Mouse (Mus musculus) adrenal gland, adult 8-10 months (tissue): ENCODE measurements around the gene Bcl2. TPM values are rescaled to one million over a fixed set of nuclear protein-coding genes. Genes with fewer than 3 reads are reported as not detected.

Source experiments
- DNase-seq: peaks from one replicate; pipeline ENCODE4 v3.0.0; 2022
- total RNA-seq, 4 experiments: library from RNA; stranded (reverse); gene quantifications; 2 replicates each; pipeline ENCODE4 v1.2.4; 2022

Gene Bcl2
- total RNA-seq, 4 experiments from 2014 or later, result 5.8 to 7.7 (median 6.9) TPM

DNA sequence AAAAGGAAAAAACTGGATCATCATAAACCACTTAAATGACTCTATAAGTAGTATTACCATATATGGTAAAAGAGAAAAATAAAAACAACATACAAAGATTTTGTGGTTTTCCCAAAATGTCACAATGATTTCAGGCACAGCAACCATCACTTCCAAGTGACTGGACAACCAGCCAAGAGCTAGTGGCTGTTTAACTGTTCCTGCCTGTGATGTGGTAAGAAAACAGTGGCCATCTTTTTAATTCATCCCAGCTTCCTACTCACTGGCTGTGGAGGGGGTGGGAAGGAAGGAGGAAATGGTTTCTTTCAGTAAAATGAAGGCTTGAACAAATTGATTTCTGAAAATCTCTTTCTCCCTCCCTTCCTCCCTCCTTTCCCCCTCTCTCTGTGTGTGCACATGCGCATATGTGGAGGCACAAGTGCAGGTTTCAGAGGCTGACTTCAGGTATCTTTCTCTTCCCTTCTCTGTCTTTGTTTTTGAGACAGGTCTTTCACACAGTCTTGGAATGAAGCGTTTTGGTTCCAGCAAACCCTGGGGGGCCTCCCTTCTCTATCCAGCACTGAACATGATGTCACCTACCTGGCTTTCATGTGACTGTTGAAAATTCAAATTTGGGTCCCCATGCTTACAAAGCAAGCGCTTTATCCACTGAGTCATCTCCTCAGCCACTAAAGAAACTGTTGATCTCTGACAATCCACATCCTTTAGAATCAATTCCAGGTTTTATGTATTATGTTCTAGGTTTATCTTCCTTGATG, 93.7 kb downstream of the Bcl2 start:
- DNase-seq, result no peak

DNA sequence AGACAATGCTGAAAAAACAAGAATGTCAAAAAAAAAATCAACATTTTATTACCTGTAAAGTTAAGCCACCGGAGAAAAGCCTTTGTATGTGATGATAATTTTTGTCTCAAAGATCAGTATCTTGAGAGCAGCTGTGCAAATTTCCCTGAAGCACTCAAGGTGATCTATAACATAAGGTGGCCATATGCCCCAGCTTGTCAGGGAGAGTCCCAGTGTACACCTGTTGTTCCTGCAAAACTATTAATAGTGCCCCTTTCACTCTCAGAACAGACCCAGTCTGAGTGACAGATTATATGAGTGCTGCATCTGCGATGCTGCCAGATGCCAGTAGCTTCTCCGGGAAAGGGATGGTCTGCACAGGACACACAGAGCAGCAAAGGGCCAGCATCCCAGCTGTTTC, 95.3 kb downstream of the Bcl2 start:
- DNase-seq, result no peak

DNA sequence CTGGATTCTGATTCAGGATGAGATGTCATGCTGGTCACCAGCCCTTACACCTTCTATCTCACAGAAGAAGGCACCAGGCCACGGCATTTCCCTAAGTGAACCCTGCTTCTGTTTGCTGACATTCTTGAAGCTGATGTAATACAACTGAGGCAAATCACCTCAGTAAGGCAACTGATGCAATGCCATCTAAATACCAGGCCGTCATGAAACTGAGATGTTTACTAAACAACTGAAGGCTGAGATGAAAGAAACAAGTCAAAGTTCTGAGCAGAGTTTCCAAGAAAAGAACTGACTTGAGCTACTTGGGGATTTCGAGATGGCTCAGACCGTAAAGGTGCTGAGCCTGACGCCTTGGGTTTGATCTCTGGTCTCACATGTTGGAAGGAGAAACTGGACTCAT, 97.1 kb downstream of the Bcl2 start:
- no peak for DNase-seq

DNA sequence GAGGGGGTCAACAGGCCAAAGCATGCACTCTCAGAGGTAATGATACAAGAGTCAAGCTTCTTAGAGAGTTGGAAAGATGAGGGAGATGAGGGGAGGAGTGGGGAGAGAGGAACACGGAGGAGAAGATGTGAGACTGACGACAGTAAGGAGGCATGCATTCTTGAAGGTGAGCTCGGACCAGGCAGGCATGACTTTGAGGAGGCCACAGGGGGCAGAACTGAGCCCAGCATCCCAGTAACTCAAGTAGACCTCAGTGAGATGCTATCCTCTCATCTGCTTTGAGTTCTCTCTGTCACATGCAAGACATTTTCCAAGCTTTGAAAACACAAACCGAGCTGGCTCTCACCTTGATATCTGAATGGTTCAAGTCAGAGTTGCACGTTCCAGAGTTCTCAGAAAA, 100.7 kb downstream of the Bcl2 start:
- no peak for DNase-seq

DNA sequence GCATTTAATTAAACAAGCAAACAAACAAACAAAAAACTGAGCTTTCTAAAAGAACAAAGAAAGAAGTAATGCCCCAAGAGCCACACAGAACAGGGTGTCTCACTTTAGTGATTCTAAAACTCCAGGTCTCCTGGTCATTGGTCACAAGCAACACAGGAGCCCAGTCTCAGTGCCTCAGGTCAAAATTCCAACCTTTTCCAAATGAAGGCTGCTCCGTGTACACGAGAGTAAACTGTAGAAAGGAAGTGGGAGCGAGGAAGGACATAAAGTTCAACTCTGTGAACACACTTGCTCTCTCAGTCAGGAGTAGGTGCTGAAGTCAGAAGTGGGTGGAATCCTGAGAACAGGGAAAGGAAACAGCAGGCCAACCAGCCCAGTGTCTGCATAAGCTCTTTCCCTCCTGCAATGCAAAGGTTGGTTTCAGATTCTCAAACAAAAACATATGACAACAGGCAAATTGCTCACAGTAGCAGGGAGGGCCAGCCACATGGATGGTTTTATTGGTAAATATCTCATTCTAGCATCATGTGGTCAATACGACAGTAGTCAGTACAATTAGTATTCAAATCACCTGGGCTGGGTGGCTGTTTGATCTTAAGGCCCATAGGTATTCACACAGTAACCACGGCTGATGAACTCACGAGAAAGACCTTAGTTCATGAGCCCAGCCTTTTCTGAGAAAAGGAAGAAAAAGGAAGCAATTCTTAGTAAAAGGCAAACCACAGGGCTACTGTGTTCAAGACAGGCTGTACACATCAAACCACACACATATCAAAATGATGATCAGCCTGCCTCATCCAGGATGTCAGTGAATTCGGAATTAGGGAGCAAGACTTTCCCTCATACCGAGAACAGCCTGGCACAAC, 101.7 kb downstream of the Bcl2 start:
- no peak for DNase-seq

DNA sequence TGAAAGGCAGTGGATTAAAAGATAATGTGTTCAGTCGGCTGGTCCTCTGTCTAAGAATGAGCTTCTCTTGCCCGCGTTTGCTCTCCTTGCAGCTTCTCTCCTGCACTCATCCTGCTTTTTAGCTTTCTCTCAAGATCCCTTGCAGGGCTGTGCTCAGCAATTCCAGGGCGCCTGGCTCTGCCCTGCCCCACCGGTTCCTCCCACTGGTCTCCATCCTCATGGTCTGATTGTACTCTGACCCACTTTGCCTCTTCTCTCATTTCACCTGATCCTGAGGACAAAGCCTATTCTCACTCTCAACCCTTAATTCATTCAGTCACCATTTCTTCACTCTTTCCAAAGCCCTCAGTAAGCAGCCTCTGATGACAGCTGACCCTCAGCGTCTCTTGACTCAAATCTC, 102.8 kb downstream of the Bcl2 start:
- DNase-seq, result no peak

DNA sequence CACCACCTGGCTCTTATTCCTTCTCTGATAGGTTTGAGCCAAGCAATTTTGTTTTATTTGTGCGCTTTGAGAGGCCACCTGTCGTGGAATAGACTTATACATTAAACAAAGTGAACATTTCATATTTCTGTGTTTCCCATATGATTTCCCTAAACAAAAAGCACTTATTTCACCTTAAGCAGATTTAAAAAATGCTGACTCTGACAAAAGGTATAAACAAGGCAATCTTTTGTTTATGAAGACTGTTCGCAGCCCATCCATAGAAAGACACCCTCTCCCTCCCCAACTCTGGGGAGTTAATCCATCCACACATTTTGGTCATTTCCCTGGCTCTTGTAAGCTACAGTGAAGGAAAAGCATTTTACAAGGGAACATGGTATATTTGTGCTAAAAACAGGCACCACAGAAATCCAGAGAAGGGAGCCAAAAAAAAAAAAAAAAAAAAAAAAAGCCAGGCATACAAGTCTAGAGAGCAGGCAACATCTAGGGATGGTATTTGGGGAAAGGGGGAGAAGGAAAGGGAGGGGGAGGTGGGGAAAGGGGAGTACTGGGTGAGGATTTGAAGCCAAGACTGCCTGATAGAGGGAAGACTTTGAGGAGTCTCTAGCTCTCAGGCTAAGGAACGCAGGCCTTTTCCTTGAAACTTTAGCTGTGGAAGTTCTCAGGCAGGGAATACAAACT, 105.8 kb downstream of the Bcl2 start:
- DNase-seq, result no peak

DNA sequence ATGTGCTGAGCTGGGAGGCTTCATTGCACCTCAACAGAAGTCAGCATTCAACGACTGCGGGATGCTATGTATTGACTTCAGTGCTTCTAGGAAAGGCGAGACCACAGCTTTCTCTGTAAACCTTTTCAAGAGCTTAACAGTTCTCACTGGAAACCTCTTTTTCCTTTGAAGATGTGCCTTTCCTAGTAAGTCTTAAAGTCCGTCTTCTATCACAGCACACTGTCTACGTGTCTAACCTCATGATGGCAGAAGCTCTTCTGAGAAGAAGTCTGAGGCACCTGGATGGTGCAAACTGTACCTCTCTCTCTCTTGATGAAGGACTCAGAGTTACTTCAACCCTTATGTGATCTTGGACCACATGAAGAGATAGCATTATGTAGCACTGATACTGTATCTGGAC, 107.1 kb downstream of the Bcl2 start:
- no peak for DNase-seq

DNA sequence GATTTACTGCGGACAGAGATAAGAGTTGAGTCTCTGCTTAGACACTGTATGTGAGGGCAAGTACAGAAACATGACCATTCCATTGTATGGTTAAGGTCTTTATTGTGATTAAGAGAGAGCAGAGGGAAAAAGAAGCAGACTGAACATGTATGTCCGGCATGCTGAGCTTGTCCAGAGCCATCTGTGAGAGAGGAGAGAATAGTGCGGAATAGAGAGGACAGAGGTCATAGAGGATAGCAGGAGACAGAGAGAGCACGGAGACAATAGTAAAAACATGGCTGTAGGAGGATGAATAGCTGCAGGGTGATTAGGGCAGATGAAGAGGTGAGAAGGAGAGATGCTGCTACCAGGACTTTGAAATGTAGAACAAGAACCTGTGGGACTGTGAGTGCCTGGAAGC, 110.7 kb downstream of the Bcl2 start:
- DNase-seq, result no peak

DNA sequence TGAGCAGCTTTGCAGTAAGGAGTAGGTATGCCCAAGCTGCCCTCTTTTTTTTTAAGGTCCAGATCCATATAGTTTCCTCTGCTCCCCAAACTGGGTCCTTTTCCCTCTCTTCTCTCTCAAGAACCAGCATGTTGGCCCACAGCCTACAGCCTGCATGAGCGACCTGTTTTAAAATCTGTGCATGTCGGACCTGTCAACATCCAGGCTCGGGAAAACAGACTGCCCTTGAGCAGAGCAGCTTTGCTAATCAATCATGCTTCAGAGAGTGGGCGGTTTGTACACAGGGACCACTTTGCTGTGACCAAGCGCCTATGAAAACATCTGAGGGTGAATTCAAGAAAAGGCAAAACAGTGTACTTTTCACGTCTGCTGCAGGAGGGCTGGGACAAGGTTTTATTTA, 111.1 kb downstream of the Bcl2 start:
- DNase-seq, result peak; percentile 15

DNA sequence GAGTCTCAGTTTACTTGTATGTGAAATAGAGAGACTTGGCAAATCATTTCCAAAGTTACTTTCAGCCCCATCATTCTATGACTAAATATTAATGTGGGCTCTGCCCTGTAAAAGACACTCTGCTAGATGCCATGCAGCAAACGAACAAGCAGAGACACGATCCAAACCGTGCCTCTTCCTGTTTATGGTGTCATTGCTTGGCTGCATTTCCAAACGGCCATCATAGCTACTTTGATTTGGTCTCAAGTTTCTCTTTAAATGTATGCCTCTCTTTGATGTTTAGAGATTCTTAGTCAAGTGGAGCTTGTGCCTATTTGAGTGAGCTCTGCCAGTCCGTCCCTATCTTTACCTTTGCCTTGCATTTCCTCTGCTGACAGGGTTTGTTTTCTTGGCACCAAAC, 111.5 kb downstream of the Bcl2 start:
- no peak for DNase-seq

DNA sequence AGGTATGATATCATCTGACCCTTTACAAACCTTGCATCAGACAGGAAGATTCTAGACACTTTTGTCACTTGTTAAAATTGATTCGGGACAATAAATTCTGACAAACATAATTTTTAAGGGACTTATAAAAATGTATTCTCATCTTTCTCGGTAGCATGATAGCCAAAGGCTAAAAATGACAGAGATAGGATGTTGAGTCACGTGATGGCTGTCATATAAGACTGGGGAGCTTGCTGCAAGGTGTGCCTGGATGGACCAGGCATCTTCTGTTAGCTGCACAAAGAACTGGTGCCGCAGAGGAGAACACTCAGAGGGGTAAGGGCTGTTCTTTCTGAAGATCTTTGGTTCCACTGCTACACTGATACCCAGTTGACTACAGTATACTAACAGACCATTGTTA, 112.8 kb downstream of the Bcl2 start:
- DNase-seq, result no peak

DNA sequence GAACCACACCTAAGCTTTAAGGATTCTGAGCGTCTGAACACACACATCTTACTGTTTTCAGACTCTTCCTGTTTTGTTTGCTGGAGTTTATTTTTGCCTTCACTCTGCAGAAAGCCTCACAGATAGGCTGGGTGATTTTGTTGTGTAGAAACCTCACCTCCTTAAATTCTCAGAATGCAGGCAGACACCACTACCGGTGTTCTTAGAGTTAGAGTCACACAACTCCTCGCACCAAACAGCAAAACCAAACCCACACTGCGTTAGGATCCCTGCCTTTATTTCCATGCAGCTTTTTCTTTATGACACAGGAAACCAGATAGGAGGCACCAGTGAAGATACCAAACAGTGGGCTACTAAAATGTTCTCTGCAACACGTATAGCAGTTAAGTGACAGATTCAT, 113.2 kb downstream of the Bcl2 start:
- no peak for DNase-seq

DNA sequence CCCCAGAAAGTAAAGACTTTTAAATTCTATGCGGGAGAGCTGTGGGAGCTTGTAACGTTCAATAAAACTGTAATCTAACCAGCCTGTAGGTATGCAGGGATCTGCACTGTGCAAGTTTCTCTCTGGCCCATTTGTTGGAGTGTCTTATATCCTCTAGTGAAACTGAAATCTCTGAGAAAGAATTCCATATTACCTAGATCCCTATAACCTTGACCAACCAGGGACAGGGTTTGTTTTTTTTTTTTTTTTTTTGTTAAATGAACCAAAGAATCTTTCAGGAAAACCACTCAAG, 115.8 kb downstream of the Bcl2 start:
- DNase-seq, result no peak

DNA sequence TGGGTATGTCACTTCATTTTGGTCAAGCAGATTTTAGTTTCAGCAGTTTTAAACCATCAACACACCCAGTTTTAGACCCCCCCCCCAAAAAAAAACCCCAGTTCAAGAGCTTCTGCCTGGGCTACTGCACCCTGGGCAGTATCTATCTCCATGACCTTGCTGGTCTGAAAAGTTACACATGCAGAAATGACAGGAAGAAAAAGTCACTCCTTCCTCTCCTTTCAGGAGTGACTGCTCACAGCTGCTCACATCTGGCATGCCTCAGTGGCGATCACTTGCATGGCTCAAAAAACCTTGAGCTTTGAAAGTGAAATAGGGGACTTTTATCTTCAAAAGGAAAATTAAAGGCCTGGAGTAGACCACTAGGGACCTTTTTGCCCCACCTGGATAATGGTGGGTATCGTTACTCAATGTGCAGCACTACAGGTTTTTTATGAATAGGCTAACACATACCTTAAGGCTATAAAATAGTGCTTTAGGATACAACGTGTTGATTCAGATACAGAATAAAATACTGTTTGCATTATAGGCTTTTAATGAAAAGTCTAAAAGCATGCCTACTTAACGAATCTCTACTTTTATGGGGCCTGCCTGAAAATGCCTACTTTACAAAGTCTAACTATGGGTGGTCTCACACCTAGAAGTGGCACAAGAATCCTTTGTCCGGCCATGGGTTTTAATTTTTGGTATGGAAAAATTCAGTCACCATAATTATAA, 116.3 kb downstream of the Bcl2 start:
- DNase-seq, result no peak

DNA sequence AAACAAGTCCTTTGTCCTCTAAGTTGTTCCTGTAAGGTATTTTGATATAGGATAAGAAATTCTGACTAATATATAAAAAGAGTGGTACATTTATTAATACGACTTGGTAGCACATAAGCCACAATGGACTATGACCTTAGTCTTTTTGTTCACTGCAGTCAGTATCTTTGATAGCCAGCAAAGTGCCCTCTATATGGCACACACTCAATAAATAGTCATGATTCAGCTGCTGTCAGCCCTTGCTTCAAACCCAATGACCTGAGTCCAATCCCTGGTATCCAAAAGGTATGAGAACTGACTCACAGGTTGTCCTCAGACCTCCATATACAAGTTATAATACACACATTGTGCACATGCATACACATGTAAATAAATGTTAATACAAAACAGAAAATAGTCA, 117.7 kb downstream of the Bcl2 start:
- DNase-seq, result no peak

DNA sequence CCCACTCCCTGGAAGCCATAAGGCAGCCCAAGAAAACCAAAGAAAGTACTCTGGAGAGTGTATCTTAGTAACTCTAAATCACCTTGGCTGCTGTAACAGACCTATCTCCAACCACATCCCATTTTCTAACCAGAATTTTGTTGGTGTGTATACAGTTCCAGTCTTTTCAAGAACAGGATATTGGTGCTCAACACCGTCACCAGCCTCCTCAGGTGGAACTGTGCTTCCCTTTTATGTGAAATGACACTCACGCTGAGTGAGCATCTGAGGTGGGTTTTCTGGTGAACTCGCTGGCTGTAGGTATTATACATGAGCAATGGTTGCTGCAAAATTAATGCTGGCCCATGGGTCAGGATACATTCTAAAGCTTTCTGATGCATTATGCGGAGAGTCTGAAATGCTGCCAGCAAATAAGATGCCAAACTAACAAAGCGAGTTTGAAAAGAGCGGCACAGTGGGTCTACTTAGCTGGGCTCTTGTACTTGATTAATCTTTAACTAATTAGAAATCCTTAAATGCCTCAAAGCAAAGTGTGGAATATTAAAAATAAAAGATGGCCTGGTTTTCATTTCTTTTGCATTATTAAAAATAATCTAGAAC, 118.7 kb downstream of the Bcl2 start:
- DNase-seq, result no peak

DNA sequence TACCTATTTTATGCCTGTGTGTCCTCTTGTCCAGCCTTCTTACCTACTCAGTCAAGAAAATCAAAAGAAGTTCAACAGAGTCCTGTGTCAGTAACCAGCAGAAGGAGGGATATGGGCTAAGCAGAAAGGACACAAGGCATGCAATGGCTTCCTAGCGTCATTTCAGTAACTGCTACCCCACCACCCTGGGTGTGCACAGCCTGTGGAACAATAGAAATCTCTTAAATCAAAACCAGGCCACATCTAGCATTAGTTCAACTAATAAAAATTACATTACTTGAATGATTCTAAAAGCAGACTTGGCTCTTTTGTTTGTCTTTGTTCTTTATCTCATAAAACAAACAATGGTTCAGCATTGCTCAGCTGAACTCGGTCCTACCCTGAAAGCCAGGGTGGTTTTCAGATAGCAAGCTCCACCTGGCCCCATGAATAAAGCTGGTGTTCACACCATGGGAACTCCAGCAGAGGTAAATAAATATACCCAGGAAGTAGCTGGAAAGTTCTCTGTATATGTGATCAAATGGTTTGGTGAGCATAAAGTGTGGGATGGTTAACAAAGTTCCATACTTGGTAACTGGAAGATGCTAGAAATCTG, 122.8 kb downstream of the Bcl2 start:
- DNase-seq, result no peak

DNA sequence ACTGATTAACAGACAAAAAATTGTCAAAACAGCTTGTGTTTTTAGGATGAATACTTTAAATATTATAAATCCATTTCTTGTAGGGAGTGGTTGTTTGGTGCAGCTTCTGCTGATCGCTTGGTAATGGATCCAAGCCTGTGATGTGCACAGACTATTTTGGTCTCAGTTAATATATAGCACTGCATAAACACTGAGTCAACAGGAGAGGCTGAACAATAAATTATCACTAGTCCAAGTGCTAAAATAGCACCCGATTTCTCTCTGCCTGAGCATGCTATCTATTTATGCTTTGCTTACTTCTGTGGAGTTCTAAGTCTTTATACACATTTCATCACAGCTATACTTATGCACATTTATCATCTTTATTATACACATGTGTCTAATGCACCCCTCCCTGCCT, 124.9 kb downstream of the Bcl2 start:
- DNase-seq, result no peak

DNA sequence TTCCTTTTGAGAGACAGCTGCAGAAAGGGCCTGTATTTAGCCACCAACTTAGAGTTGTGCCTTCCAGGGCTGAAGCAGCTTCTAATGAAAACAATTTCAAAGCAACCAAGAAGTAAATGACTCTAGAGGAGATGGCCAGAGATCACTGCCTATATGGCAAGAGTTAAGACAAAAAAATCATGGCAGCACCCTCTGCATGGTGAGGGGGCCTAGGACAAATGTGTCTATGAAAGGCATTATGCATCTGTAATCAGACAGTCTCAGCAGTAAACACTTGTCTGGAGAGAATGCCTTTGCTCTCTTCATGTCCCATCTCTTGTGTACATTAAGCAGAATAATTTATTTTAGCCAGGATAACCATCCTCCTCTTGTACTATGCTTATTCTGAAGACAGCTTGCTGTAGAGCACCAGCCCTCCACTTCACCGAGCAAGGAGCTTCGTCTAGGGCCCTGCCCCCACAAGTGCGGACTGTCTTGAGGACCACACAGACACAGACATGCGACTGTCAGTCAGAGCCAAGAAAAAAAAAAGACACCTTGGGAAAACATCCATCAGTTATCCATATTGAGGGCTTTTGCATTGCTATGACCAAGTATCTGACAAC, 126.1 kb downstream of the Bcl2 start:
- no peak for DNase-seq

DNA sequence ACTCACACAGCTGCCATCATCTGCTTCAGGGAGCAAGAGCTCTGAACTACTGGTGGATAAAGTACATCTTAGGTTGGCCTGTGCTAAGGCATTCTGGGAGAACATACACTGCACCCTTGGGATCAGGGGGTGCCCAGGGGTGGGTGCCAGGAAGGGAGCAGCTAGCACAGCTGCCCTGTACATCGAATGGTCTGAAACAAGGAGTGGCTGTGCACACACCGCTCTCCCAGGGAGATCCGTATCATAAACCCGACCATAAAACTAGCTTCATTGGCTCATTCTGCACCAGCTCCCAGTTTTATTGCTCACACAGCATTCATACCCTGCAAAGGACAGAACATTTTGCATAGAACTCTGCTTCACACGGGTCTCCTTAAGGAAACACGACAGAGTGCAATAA, 127.3 kb downstream of the Bcl2 start:
- no peak for DNase-seq

DNA sequence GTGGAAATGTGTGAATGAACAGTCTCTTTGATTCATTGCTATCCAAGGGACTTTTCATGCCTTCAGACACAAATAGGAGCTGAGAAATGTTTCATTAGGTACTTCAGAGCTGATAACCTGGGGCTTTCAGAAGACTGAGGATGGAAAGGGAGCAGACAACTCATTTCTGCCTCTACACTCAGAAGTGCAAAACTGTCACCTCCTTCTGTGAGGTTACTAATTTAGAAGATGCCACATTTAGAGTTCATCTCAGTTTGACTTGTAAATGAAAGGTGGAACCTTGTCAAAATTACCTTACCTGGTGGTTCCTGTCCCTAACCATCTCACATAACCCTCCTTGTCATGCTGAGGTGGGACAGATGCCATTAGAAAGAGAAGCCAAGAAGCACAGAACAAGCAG, 128.7 kb downstream of the Bcl2 start:
- no peak for DNase-seq
